Mouse (Mus musculus): ENCODE measurements around the gene Ankrd55.
A peak's percentile ranks its signal among the peaks of the same experiment; 100 is the strongest.

The Ankrd55 gene

GRCm38 (mm10) chr13:112288225-112289178, at the start of gene Ankrd55:
Ankrd55 (plus strand) TSS chr13:112288451.
- peak; percentile 69 for DNase-seq (ENCODE audit: low read depth, low spot score)

DNA sequence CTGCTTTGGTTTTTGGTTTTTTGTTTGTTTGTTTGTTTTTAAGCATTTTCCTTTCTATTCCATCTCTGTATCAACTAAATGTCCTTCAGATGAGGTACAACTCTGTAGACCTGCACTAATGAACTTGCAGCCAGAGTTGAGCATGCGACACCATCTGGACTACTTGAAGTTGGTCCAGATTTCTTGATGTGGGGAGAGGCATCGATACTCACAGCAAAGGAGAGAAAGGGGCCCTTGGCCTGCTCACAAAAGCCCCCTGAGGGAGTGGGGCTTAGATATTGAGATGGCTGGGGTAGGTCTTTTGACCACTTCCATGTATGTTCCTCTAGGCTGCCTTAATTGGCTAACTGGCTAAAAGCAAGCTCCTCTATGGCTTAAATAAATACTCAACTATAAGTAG, 49.0 kb upstream of the Ankrd55 start:
- no peak for DNase-seq (ENCODE audit: low read depth, low spot score)

DNA sequence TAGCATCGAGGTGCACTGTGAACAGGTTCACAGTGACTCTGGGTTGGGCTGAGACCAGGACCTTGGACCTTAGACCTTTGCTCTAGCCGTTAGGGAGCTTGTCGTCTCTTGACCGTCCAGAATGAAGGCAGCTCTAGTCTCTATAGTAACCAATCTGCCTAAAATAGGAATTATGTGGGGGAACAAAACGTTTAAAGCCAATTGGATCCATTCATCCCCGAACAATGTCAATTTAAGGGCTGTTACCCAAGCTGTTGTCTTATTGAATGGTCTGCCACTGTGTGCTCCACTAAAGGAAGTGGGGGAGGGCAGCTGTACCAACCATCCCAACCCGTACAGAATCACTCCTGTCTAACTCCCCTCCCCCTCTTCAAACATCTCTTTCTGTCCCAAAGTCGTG, 46.8 kb upstream of the Ankrd55 start:
- DNase-seq (ENCODE audit: low read depth, low spot score): peak; percentile 67

GRCm38 (mm10) chr13:112245131-112245530, 43.1 kb upstream of the Ankrd55 start:
- DNase-seq (ENCODE audit: low read depth, low spot score): no peak

DNA sequence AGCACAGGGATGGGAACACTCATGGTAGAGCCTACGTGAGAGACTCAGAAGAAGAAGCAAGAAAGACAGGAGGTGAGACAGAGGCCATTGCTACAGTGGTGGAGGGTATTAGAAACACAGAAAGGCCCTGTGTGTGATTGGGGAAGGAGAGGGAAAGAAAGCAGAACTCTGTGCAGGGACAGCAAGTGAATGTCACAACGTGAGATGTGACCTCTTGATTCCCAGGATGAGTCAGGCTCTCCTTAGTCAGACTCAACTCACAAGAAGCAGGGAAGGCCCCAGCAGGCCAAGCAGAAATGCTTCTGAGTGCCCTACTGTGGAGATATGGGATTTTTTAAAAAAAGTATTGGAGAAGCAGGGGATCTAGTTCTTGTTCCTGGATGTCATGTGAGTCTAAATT, 36.8 kb upstream of the Ankrd55 start:
- no peak for DNase-seq (ENCODE audit: low read depth, low spot score)

- no peak for DNase-seq (ENCODE audit: low read depth, low spot score)
Measured at GRCm38 (mm10) chr13:112252012-112252411, 36.2 kb upstream of the Ankrd55 start.

GRCm38 (mm10) chr13:112252991-112253620, 35.1 kb upstream of the Ankrd55 start:
- no peak for DNase-seq (ENCODE audit: low read depth, low spot score)

- DNase-seq (ENCODE audit: low read depth, low spot score): no peak
Measured at GRCm38 (mm10) chr13:112254116-112254515, 34.1 kb upstream of the Ankrd55 start.

DNA sequence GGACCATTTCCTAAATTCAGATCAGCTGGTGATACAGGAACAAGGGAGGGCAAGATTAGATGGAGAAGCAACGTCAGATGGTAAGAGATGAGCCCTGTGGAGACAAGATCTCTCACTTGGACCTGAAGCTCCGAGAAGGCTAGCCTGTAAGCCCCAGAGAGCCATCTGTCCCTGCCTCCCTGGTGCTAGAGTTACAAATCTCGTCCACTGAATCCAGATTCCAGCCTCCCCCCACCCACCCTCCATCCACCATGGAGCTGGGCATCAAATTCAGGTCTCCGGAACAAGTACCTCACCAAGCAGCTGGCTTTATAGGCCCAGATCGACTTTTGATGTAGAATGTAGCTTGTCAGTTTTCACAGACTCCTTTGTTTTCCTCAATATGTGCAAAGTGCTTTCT, 32.4 kb upstream of the Ankrd55 start:
- no peak for DNase-seq (ENCODE audit: low read depth, low spot score)

- no peak for DNase-seq (ENCODE audit: low read depth, low spot score)
Measured at GRCm38 (mm10) chr13:112258478-112258877, 29.8 kb upstream of the Ankrd55 start.

- peak; percentile 65 for DNase-seq (ENCODE audit: low read depth, low spot score)
Measured at GRCm38 (mm10) chr13:112259398-112259797, 28.9 kb upstream of the Ankrd55 start.

DNA sequence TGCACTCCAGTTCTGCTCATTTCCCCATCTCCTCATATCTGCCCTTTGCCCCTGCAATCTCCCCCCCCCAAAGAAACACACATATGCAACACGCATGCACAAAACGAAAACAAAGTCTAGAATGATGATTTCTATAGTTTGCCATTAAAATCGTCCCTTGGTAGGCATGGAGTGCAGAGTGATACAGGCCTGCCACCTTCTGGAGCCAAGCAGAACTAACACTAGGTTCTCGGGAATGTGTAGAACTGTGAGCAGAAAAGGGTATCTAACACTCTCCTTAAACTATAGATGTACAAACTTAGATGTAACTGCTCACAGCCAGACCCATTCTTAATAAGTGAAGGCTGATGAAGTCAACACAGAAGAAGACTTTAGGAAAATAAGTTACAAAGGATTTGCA, 23.6 kb upstream of the Ankrd55 start:
- peak; percentile 56 for DNase-seq (ENCODE audit: low read depth, low spot score)

DNA sequence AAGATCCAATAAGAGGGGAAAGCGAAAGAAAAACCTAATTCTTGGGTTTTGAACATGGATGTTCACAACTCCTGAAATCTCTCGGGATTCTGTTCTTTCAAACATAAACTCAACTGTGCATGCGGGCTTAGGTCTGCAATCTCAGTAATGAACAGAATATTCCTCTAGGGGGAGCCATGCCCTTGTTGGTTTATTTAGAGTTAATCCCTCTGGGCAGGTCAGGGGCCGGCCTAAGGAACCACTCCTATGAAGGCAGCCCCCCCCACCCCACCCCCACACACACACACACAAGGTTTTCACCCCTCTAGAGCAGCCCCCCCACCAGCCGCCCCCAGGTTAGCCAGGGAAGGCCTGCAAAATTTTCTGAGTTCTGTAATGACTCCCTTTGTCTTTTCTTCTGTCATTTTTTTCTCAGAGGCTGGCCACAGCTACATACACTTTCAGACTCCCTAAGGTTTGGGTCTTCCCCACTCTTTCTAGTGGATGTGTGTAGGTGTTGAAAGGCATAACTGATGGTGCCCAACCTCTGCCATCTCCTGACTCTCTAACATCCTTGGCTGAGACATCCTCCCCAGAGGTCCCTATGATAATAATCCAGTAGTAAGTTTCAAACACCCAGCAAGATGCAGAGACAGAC, 16.2 kb upstream of the Ankrd55 start:
- DNase-seq (ENCODE audit: low read depth, low spot score): peak; percentile 76

DNA sequence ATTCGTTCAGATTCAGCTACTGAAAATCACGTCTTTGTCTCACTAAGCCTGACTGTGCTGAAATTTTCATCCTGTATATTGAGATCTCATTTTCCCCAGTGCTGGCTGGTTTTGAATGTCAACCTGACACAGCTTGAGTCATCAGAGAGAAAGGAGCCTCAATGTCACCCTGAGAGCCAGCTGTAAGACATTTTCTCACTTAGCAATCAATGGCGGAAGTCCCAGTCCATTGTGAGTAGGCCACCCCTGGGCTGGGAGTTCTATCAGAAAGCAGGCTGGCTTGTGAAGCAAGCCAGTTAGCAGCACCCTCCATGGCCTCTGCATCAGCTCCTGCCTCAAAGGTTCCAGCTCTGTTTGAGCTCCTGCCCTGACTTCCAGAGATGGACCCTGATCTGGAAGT, 13.6 kb upstream of the Ankrd55 start:
- peak; percentile 35 for DNase-seq (ENCODE audit: low read depth, low spot score)

- DNase-seq (ENCODE audit: low read depth, low spot score): no peak
Measured at GRCm38 (mm10) chr13:112275951-112276350, 12.3 kb upstream of the Ankrd55 start.

DNA sequence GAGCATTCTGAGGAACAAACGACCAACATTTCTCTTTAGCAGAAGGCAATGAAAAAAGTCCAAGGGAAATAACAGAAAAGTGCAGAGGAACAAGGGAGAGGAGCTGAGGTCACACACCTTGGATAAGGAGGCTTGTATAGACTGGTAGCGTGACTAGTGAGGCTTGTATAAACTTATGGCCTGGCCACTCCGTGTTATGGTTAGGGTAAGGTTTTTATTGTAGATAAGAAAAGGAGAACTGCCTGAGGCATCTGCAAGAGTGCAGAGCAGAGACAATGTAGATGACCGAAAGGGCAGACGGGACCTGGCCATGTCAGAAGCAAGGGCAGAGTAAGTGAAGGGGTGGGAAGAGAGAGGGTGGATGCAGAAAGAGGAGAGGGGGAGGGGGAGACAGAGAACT, 10.7 kb upstream of the Ankrd55 start:
- no peak for DNase-seq (ENCODE audit: low read depth, low spot score)

DNA sequence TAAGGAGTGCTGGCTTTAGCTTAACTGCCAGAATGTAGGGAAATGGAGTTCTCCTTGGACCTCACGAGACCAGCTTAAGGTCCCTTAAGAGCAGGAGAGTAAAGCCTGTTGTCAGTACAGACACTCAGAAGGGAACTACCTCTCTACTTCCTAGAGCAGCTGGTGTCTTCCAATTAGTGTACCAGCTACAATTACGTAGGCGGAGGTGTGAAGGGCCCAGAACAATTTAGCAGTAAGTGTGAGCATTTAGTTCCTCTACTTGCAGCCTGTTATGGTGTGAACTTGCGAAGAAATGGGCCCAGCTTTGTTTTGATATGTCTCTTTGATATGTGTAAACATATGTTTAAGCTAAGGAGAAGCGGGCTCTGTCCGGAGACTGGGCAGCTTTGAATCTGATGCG, 10.0 kb upstream of the Ankrd55 start:
- no peak for DNase-seq (ENCODE audit: low read depth, low spot score)

DNA sequence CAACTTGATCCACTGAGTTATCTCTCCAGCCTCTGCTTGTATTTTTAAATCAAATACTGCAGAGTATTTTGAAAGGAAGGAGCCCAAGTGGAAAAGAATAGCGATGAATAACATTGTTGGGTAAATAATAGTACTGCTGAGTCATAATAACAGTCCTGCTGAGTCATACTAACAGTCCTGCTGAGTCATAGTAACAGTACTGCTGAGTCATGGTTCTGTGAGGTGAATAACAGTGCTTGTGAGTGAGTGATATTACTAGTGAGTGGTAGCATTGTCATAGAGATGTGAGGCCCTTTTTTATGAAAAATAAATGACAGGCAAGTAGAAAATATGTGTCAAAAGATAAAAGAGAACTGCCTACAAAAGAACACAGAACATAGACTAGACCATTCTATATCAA, 1.1 kb upstream of the Ankrd55 start:
- DNase-seq (ENCODE audit: low read depth, low spot score): peak; percentile 10

DNA sequence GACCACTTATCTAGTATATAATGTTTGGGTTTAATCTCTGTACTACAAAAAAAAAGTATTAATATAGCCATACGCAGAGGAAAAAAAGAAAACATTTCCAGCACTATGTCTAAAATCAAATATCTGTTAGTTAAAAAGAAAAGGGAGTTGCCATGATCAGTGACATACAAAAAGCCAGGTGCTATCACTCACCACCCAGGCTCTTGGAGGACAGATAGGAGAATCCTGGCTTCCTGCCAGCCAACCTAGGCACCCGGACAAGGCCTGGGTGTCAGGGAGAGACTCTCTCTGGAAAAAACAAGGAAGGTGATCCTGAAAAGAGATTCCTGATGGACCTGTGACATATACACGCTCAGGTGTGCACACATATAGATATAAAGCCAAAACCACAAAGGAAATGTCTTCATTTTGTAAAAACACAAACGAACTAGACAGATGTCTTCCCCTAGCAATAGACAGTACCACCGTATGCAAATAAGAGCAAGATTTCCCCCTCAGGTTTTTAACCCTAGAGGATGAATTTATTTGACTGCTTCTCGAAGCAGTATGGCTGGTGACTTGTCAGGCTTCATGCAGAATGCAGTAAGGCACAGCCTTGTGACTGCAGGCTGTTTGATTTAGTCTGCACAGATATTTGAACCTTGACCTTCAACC, 553 bp upstream of the Ankrd55 start:
- peak; percentile 25 for DNase-seq (ENCODE audit: low read depth, low spot score)

DNA sequence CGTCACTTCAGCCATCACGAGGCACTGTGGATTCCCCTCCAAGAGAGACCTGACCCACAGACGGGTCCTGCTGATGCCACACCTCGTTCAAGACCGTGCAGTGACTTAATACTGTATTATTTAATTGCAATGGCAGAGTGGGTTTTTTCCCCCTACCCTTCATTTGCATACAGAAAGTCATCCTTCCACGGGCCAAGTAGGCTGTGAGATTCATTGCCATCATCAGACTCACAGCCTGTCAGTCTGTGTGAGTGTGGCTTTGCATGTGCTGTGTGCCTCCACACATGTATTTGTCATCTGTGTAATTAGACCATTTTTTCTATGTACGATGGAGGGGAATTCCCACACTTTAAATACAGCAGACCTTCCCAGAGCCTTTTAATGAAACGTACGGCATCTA, 1.1 kb downstream of the Ankrd55 start:
- DNase-seq (ENCODE audit: low read depth, low spot score): no peak

DNA sequence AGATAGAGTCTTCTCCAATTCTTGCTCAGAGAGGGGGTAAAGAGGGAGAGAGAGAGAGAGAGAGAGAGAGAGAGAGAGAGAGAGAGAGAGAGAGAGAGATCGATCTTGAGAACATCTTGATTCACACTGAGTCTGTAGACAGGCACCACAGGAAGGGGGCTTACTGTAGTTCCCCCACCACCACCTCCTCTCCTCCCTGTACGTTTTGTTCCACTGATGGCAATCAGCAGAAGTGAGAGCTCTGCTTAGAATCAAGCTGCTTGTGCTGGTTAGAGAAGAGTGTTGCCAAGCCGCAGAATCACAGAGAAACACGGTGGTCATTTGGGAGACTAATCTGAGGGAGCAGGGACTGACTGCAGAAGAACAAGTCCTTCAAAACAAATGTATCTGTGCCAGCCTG, 1.7 kb downstream of the Ankrd55 start:
- DNase-seq (ENCODE audit: low read depth, low spot score): no peak

- no peak for DNase-seq (ENCODE audit: low read depth, low spot score)
Measured at GRCm38 (mm10) chr13:112292489-112292888, 4.2 kb downstream of the Ankrd55 start.

All from ZHBTc4 (cell line).